Mouse (Mus musculus): Measurements from ENCODE around the gene Iba57.
A peak's percentile ranks its signal among the peaks of the same experiment; 100 is the strongest.

Gene Iba57

DNA sequence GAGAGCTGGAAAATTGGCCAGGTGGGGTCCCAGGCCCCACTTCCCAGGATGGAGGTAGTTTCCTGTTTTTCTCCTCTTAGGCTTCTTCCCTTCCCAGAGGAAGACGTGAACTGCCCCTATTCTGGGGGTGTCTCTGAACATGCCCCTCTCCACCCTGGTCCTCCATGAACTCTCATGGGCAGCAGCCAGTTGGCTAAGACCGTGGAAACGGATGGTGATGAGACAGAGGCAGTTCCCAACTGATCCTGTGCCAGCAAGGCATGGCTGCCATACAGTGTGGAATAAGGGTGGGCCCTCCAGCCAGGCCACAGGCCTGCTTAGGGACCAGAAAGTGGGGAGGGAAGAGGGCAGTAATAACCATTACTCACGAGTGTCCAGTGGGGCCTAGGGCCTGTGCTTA lies 7.0 kb upstream of the Iba57 start:
- no peak for DNase-seq

DNA sequence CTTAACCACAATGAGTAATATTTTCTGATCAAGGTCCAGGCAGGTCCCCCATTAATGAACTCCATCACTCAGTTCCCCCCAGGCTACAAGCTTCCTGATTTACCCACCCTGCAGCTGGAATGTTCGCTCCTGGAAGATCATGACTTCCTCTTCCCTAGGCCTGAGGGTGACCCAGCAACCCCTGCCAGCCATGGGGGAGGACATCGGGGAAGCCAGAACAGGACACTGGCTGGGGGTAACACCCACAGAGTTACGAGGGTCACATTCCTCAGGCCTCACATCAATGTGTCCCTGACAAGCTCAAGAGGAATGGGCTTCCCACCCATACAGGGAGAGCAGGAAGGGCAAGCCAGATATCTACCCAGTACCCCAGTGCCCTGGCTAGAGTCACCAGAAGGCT lies 6.3 kb upstream of the Iba57 start:
- DNase-seq, result no peak

DNA sequence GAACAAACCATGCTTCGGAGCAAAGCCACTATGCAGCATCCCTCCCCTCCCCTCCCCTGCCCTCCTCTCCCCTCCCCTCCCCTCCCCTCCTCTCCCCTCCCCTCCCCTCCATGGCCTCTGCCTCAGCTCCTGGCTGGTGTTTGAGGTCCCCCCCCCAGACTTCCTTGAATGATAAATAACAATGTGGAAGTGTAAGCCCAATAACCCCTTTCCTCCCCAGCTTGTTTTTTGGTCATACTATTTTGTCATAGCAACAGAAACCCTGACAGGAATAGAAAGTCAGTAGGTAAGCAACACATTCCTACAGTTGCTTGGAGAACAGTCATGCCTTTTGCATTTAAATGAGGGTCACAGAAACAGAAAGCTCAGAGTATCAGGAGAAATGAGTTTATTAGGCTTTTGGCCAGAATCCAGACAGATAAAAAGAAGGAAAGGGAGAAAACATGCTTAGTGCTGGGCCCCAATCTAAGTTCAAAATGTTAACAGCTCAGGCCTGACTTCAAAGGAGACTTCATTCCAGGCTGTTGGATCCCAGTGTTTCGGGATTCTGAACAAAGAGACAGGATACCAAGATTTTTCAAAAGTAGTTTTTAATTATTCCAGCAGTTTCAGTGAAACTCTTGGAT lies 2.2 kb upstream of the Iba57 start:
- DNase-seq, result no peak

DNA sequence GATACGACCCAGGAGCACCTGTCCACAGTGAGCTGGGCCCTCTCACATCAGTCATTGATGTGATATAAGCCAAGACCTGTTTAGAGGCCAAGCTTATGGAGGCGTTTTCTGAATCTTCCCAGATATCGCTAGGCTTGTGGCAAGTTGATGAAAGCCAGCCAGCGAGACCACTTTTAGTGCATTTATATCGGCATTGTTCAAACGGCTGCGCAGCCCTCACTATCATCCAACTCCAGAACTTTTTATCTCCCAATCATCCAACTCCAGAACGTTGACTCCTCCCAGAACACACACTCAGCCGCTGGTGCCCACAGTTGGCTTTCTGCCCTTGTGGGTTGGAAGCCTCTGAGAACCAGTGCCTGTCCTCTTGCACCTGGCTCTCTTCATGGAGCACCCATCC lies 845 bp upstream of the Iba57 start:
- DNase-seq, result no peak

DNA sequence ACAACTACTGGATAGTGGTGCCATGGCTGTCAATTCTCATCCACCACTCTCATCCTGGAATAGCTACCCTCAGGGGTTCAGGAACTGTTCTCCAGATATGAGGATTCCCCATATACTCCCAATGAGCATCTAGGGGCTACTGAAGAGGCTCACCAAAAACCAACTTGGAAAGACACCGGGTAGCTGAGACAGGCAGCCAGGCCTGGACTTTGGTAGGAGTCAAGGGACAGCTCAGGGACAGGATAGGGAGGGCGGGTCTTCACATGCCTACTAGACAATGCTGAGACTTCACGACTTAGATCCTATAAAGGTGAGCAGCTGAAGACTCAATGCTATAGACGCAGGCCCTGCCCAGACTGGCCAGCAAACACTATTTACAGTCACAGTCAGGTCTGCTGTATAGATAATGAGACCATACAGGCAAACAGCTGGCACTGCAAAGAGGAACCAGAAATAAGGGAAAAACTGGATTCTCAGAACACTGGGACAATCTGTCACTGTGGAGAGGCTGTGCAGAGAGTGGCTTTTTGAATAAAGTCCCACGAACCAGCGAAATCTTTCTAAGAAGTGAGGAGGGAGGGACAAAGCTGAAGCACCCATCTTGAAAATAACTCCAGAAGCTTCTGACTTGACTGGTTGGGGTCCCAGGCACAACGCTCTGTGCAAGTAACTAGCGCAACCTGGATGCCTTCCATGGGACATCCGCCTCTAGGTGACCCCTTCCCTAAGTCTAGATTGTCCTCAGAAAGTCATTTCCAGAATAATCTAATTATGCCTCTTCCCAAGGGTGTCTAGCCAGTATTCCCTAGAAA lies 890 bp downstream of the Iba57 start:
- DNase-seq, result peak; percentile 24

DNA sequence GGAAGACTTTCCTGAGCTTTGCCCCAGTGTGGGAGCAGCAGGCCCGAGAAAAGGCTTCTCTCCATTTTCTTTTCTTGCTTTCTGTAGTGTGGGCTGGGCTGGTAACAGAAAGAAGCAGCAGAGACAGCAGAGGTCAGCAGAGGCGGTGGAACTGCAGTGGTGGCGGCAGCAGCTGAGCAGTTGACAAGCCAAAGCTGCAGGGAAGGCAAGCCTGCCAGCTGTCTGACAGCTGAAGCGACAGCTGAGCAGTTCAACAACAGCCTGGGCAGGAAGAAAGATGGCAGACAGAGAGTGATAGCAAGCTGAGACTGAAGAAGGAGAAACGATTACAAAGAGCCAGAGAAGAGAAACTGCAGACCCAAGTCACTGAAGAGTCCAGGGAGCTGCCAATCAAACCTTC lies 2.1 kb downstream of the Iba57 start:
- no peak for DNase-seq

DNA sequence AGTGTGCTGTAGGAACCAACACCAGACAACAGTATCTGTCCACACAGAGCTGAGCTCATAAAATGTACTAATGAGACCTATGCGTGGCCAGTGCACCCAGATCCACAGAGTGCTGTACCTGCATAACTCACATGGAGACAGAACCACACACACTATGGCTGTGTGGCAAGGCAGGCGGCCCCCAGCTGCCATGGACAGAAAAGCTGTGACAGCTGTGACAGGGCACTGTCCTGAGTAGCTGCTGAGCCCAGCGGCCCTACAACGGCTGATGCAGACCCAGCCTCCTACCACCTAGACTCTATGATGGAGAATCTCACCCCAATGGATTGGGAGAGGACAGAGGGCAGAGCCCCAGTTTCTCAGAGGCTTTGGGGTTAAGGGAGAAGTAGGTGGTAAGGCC lies 4.0 kb downstream of the Iba57 start:
- DNase-seq, result no peak

DNA sequence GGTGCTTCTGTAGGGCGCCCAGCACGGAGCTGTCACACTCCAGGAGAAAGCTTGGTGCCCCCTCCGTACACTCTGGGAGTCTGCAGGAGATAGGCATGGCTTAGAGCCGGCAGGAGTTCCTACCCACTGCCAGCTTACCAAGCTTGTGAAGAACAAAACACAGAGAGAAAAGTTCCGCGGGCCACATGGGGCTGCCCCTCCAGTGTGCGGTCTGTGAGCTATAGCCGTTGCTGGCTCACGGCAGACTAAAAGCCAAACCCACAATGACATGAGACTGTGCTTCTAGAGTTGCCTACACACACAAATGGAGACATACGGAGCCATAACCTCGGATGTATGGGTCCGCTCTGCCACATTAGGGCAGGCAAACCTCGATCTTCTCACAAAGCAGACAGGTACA lies 4.4 kb downstream of the Iba57 start:
- no peak for DNase-seq

DNA sequence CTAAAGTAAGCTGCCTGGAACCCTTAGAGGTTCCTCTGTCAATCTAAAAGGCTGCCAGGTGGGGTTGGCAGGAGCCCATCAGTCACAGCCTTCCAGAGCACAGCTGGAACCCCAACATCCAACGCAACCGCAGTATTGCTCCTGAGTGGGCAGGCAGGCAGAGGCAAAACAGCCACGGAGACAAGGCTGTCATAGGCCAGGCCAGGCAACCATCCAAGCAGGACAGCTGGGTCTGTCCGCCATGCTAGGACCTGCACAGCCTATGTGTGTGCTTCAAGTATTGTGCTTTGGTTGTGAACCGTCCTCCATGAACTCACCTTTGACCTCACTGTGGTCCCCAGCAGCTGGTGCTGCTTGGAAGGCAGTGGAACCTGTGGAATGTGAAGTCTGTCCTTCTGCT lies 7.6 kb downstream of the Iba57 start:
- DNase-seq, result no peak

DNA sequence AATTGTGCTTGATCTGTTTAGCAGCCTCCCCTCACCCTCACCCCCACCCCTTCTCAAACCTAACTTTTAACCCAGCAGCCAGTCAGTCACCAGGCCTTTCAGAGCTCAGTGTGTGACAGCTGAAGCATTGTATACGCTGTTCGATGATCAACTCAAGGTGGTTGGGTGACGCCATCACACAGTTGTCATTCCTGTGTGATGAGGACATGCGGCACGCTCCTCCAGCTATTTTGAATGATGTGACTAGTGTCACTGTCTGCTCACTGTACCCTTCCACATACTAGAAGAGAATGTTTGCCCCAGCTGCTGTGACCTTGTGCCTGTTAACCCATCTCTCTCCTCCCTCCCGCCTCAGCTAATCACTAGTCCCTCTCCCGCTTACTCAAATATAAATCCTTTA lies 9.3 kb downstream of the Iba57 start:
- DNase-seq, result no peak

DNA sequence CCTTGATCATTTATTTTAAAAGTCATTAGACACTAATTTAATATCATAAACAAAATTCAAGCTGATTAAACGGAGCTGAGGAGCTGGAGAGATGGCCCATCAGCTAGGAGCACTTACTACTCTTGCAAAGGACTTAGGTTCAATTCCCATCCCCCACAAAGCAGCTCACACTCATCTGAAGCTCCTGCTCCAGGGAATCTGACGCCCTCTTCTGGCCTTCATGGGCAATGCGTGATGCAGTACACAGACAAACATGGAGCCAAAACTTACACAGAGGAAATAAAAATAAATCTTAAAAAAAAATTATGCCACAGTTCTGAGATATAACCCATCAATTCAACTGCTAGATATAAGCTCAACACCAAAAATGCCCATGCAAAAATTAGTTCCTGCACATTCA lies 11.8 kb downstream of the Iba57 start:
- DNase-seq, result no peak

DNA sequence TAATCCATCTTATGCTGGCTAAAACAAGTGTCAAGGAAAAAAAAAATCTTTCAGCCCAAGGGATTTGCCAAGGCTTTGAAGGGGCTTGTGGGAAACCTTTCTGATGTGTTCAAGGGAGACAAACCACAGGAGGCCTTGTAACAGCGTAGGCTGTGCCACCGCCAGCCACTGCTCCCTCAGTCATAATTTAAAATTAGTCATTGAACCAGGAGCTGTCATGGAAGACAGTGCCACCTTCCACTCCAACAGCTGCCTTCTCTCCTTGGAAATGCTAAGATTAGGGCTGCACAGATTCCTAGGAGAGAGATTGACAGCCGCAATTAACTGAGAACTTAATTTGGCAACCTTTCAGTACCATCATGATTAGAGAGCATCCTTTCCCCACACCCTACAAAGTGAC lies 14.2 kb downstream of the Iba57 start:
- no peak for DNase-seq

DNA sequence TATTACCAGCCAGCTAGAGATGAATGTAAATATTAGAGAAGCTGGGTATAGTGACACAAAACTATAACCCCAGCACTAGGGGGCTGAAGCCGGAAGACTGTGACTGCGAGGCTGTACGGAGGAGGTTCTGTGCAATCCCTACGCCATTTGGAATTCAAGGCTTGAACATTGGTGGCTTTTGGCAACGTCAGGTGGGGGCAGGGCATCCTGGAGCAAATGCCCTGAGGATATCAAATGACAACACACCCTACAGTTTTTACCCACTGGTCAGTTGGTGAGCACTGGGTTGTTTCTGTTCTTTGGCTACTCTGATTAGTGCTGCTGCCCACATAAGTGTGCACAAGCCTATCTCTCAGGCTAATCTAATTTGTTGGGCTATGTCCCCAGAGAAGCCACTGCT lies 20.6 kb downstream of the Iba57 start:
- no peak for DNase-seq

DNA sequence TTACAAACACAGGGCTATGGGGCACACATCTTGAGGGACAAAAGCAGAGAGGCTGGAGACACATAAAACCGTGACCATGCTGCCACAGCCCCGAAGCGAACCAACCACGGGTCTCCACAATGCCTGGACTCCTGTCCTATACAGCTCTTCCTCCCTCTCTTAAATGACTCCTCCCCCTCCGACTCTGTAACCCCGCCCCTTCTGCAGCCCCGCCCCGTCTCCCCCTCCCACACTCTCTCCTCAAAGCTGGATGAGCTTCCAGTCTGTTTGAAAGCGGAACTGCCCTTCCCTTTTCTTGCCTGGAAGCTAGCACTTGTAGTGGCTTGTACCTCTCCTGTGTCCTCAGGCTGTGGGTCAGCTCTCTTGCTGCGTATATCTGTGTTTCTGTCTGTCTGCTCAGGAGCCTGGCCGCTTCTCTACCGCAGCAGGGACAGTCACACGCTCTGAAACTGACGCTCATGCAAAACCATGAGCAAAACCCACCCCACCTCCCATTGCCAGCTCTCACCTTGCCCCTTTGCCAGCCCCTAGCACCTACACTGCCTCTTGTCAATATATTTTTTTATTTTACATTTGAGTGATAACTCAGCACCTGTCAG lies 21.7 kb downstream of the Iba57 start:
- DNase-seq, result no peak

DNA sequence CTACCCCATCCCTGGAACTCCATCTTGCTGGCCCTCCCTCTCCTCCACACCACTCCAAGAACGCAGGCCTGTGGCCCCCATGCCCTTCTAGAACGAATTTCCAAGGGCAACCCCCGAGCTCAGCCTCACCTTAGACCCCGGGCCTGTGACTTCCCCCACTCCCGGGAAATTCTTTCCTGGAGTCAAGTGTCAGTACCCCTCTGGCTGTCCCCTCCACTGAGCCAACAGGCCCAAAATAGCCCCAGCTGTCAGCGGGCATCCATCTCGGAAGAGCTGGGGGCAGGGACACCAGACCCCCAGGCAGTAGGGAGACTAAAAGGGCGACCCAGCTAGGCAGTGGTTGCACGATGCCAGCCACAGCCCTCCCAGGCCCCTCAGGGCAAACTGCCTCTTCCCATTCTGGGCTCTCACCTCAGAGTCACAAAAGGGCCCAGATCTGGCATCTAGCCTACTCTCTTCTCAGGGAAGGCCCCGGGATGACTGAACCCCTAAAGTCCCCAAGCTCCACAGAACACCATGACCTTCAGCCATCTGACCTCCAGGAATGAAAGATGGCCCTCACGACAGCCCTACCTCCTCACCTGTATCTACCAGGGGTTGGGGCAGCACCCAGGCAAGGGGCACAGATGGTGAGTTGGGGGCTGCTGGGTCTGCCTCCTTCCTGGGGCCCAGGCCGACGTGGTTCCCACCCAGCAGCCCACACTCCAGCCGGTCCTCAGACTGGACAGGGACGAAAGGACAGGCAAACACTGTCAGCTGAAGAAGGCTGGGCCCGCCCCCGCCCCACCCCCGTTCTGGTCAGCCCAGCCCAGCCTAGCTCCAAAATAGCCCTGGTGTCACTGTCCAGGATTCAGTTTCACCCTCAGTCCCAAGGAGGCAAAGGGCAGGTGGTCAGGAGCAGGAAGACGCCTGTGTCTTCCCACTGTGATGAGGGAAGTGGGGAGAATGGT lies 24.7 kb downstream of the Iba57 start:
- DNase-seq, result no peak

DNA sequence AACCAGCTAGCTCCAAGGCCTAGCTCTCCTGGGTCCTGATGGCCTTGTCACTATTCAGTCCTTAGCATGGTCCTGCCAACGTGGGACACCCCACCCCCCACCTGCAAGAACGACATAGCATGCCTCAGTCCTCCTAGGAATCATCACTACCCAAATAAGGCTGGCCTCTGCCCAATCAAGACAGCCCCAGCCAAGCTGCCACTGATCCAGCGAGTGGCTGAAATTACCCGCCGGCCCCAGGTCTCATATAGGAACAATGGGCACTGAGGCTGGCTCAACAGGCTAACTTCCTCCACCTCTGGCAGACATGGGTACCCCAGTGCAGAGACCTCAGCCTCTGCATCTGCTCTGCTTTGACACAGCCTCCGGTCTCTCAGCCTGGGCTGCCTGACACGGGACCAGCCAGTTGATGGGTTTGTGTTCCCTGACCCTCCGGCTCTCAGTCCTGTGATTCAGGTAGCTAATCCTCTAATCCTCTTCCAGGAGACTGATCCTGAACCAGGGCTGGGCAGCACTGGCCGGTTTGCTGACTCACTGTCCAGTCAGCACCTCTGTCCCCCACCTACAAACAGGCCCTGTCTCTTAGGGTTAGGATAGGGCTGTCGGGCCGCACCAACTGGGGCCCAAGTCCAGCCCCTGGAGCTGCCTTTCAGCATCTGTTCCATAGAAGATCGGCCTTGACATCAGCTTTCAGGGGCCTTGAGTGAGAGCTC lies 26.4 kb downstream of the Iba57 start:
- DNase-seq, result no peak

DNA sequence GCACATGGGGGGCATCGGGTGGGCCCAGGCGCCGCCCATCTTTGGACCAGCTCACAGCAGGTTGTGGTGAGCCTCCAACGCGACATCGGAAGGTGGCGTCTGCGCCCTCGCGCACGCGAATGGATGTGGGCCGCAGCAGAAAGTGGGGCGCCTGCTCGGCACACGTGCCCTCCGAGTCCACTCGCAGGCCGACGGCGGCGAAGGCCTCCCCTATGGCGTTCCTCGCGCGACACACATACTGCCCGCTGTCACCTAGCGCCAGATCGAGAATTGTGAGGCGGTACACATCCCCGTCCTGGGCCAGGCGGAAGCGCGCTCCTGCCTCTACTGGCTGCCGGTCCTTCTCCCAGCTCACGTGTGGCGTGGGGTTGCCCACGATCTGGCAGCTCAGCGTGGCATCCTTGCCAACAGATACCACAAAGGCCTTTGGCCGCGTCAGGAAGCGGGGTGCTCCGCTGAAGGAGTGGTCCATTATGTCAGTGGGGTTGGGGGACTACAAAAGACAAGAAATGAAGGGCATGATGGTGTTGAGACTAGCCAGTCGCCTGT lies 27.6 kb downstream of the Iba57 start, which contains the start of gene Obscn:
TSS of gene Obscn (minus strand) at position 499 of the 549 bp plus-strand sequence.
- peak; percentile 20 for DNase-seq

DNA sequence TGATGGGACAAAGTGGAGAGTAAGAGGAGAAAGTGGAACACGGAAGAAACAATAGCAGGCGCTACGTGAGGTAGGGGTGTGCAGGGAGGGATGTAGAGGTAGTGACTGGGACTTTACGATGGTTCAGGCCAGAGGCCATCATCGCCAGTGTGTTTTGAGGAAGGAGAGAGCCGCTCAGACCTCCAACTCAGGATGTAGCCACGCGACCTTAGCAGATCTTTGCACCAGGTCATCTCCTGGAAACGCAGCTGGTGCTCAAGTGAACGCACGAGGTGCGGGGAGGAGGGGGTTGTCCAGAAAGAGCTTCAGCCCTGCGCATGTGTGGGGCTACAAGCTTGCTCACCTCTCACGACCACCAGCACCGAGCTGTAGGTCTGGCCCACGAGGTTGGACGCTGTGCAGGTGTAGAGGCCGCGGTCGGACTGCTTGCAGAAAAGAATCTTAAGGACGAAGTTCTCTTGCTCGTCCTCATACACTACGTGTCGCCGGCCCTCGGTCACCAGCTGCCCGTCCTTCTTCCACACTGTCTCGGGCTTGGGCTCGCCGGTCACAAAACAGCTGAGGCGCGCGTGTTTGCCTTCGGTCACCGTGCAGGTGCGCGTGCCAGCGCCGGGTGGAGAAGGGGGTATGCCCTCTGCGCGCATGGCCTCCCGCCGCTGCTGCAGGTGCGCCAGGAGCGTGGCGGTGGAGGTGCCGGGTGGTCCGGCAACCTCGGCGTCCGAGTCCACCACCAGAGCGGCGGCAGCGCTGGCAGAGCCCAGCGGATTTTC lies 28.3 kb downstream of the Iba57 start:
- no peak for DNase-seq

DNA sequence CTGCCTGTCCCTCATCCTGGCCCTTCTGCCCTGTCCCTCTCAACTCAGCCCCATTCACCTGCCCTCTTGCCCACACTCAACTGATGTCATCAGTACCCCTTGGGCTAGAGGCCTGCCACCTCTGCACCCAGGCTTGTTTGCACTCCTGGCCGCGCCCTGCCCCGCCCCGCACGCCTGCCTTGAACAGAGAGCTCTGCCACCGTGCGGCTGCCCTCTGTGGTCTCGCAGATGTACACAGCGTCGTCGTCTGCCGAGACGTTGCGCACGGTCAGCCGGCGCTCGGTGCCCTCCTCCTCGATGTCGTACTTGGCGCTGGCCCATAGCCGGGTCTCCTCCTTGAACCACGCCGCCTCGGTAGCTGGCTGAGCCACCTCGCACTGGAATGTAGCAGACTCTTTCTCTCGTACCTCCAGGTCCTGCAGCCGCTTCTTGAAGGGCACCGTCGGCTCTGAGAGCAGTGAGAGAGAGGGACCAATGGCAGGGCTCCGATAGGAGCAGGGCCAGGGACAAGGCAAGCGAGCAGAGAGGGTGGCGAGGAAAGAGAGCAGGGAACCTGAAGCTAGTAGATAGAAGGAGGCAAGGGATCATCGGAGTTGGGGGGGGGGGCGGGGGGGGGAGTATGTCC lies 29.1 kb downstream of the Iba57 start:
- DNase-seq, result no peak

DNA sequence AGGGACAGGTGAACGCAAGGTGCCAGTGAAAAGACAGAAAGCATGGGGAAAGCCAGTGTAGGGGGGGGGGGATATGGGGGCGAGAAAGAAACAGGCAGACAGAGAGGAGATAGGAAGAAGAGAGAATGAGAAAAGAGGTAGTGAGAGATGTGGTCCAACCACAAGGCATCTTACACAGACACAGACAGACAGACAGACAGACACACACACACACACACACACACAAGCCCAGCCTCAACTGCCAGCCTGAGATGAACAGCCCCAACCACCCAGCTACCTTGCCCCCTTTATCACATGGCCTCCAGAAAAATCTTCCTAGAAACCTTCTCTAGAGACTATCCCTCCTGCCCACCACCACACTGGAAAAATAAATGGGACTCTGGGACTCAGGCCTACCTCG lies 31.5 kb downstream of the Iba57 start:
- no peak for DNase-seq

Data from right cerebral cortex, postnatal 4 days (tissue).